Mouse (Mus musculus) T-helper 2 cell (primary cell): ENCODE measurements around the gene Vmn1r3.
"Not testable (repeated sequence)": the region's sequence is repeated elsewhere in the genome, so short reads cannot be mapped to it uniquely, and the experiment has no call there.

Experiments
- in situ Hi-C: fragments of 300-600 bp; cut with MboI, MseI; formaldehyde crosslinking; loops from one replicate; pipeline ENCODE4 v1.15.1; 2025; ENCODE audit warnings: high pct_unique_total_duplicates

The Vmn1r3 gene

GRCm38 (mm10) chr4:3147926-3148325, 37.2 kb downstream of the Vmn1r3 start:
- in situ Hi-C loops, result not testable (repeated sequence)
